Mouse (Mus musculus) midbrain, embryonic 15.5 days (tissue): ENCODE measurements at regions not wholly inside any gene's neighbourhood (a gene's known extent, or its start where the extent isn't known, plus 50 kb on each side); places are given as distances from the start of the nearest gene placed in this dataset.
A peak's percentile ranks its signal among the peaks of the same experiment; 100 is the strongest.

Experiments used
- ATAC-seq: fragments of 200-750 bp; cut with Nextera tagmentation; replicated peaks from 2 replicates; pipeline ENCODE4 v1.8.0; 2017; ENCODE audit warnings: moderate TSS enrichment
- H3K27ac ChIP-seq: fragments of 300-500 bp; sonication (generic); 2 replicates; pipeline ENCODE4 v1.5.1; 2015; ENCODE audit warnings: mild to moderate bottlenecking, inconsistent platforms
- H3K27me3 ChIP-seq: fragments of 300-500 bp; sonication (generic); replicated peaks from 2 replicates; pipeline ENCODE4 v1.6.1; 2015; ENCODE audit warnings: inconsistent platforms
- H3K36me3 ChIP-seq: fragments of 300-500 bp; sonication (generic); replicated peaks from 2 replicates; pipeline ENCODE4 v1.6.1; 2015; ENCODE audit warnings: inconsistent platforms
- H3K4me1 ChIP-seq: fragments of 300-500 bp; sonication (generic); 2 replicates; pipeline ENCODE4 v1.6.1; 2015; ENCODE audit warnings: inconsistent platforms
- H3K4me2 ChIP-seq: fragments of 300-500 bp; sonication (generic); 2 replicates; pipeline ENCODE4 v1.6.1; 2015; ENCODE audit warnings: inconsistent platforms, mild to moderate bottlenecking, moderate library complexity
- H3K4me3 ChIP-seq: fragments of 300-500 bp; sonication (generic); 2 replicates; pipeline ENCODE4 v1.5.1; 2015; ENCODE audit warnings: mild to moderate bottlenecking, inconsistent platforms
- H3K9ac ChIP-seq: fragments of 300-500 bp; sonication (generic); 2 replicates; pipeline ENCODE4 v1.6.1; 2015; ENCODE audit warnings: mild to moderate bottlenecking, inconsistent platforms
- H3K9me3 ChIP-seq: fragments of 300-500 bp; sonication (generic); 2 replicates; pipeline ENCODE4 v1.6.1; 2016; ENCODE audit warnings: inconsistent platforms
- WGBS: fragments of 180-500 bp; shearing (Covaris S2); methylation state at CpG from one replicate; pipeline ENCODE4 v1.1.7; 2015; ENCODE audit warnings: mixed read lengths; 5-methylcytosine and 5-hydroxymethylcytosine counted together

DNA sequence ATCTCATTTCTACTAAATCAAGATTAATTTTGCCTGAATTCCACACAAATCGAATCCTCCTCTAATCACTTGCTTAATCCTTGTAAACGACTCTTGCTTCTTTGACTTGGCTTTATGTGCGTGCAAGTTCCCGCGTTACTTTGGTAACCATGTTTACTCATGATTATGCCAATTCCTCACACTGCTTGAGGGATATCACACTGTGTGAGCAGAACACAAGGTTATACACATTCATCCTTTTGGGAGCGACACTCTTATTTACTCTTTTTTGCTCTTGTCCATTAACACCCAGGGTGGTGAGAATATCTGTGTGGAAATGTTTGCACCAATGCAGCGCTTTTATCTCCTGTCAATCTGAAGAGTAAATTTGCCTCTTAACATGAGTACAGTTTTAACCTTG is 310.0 kb downstream of the Ipmk start:
- no peak overlapping the region for H3K9ac ChIP-seq
- H3K4me1 ChIP-seq = no peaks in the 10 kb centered on the region
- WGBS = 71% methylated on average over 7 of the region's 7 CpGs

DNA sequence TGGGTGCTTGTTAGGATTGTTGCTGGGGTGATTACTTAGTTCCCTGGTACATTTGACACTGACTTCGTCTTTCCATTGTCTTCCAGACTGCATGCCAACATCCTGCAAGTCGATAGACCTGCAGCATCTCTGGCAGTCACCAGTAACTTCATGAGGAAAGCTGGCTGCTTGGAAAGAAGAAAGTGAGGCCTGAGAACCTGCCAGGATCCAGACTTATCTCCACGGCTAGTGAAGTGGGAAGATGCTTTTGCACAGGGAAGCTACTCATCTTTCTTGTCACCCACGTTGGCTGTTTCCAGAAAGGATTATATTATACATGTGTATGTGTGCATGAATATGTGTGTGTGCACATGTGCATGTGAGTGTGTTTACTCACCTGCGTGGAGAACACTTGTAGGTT is 316.0 kb downstream of the Ipmk start:
- no peaks in the 10 kb centered on the region for H3K9me3 ChIP-seq
- H3K4me3 ChIP-seq = no peak overlapping the region
- no peaks in the 10 kb centered on the region for H3K27me3 ChIP-seq
- H3K9ac ChIP-seq = no peak overlapping the region
- H3K4me1 ChIP-seq = no peaks in the 10 kb centered on the region
- H3K36me3 ChIP-seq = no peaks in the 10 kb centered on the region
- ATAC-seq = no peak
- no peak overlapping the region for H3K27ac ChIP-seq
- no peak overlapping the region for H3K4me2 ChIP-seq
- 79% methylated on average over 5 of the region's 5 CpGs for WGBS

More for the DNA sequence above, 310.0 kb downstream of the Ipmk start:
- no peak overlapping the region for H3K4me3 ChIP-seq
- ATAC-seq = no peak
- H3K27me3 ChIP-seq = no peaks in the 10 kb centered on the region
- H3K36me3 ChIP-seq = no peaks in the 10 kb centered on the region
- H3K9me3 ChIP-seq = no peaks in the 10 kb centered on the region
- H3K27ac ChIP-seq = no peak overlapping the region
- no peak overlapping the region for H3K4me2 ChIP-seq

GRCm38 (mm10) chr10:71667160-71667571 is 319.6 kb downstream of the Ipmk start:
- Histone ChIP-seq H3K9ac (no peak overlapping the region), H3K4me1 (no peaks in the 10 kb centered on the region), H3K27ac (no peak overlapping the region), H3K4me2 (no peak overlapping the region), H3K36me3 (no peaks in the 10 kb centered on the region), H3K27me3 (no peaks in the 10 kb centered on the region), H3K4me3 (no peak overlapping the region), H3K9me3 (no peaks in the 10 kb centered on the region)
- ATAC-seq = peak; percentile 56; the same call in 1 of the 2 replicates
- WGBS = 48% methylated on average over 7 of the region's 7 CpGs

DNA sequence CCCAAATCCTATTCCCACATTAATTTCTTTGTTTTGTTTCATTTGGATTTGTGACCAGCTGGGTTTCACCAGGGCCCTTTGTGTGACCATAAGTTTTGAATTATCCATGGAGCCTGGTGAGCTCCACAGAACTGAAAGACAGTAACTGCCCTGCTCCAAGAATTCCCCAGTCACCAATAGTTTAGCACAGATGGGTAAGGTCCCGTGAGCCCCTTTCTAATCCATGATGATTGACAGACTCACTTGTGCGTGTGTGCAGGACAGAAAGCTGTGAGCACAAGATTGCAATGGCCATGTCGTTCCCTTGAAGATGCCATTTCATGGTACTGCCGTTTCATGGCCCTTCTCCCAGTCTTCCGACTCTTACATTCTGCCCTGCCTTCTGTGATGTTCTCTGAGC is 331.7 kb downstream of the Ipmk start:
- 36% methylated on average over 5 of the region's 5 CpGs for WGBS
- Histone ChIP-seq H3K4me3 (no peak overlapping the region), H3K9me3 (no peaks in the 10 kb centered on the region), H3K27ac (no peak overlapping the region), H3K4me1 (no peaks in the 10 kb centered on the region), H3K27me3 (no peaks in the 10 kb centered on the region), H3K36me3 (no peaks in the 10 kb centered on the region), H3K4me2 (no peak overlapping the region), H3K9ac (no peak overlapping the region)
- ATAC-seq = no peak

- 92% methylated on average over 2 of the region's 2 CpGs for WGBS
These were observed 365.9 kb downstream of the Ipmk start for GRCm38 (mm10) chr10:71713456-71713855.

DNA sequence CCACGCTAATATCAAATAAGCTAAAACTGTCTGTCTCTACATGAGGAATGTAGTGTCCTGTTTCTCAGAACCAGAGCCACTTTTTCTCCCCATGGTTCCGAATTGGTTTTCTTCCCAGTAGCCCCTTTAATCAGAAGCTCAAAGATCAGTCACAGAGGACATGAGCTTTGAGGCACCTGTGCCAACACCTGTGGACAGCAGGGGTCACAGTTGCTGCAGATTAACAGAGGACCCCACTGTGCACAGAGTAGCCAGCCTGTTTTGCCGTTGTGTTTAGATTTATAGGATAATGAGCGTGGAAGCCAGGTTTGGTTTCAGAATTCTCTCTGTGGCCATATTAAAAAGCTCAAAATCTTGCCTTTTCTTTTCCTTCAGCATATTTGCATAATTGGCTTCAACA is 380.2 kb downstream of the Ipmk start:
- no peak for ATAC-seq
- Histone ChIP-seq H3K9ac (no peak overlapping the region), H3K9me3 (no peaks in the 10 kb centered on the region), H3K4me3 (no peak overlapping the region), H3K27ac (no peak overlapping the region), H3K4me1 (no peaks in the 10 kb centered on the region), H3K4me2 (no peak overlapping the region), H3K36me3 (no peaks in the 10 kb centered on the region), H3K27me3 (no peaks in the 10 kb centered on the region)
- 53% methylated on average over 4 of the region's 4 CpGs for WGBS

More at GRCm38 (mm10) chr10:71713456-71713855, 365.9 kb downstream of the Ipmk start:
- Histone ChIP-seq H3K4me1 (no peaks in the 10 kb centered on the region), H3K27me3 (no peaks in the 10 kb centered on the region), H3K4me3 (no peak overlapping the region), H3K27ac (no peak overlapping the region), H3K4me2 (no peak overlapping the region), H3K36me3 (no peaks in the 10 kb centered on the region), H3K9ac (no peak overlapping the region), H3K9me3 (no peaks in the 10 kb centered on the region)
- ATAC-seq = no peak

GRCm38 (mm10) chr10:71733821-71734220 is 386.3 kb downstream of the Ipmk start:
- Histone ChIP-seq H3K4me3 (no peak overlapping the region), H3K27me3 (no peaks in the 10 kb centered on the region), H3K36me3 (no peaks in the 10 kb centered on the region), H3K9me3 (no peaks in the 10 kb centered on the region), H3K9ac (no peak overlapping the region), H3K4me2 (no peak overlapping the region), H3K27ac (no peak overlapping the region), H3K4me1 (no peaks in the 10 kb centered on the region)
- ATAC-seq = no peak
- WGBS = 71% methylated on average over 3 of the region's 3 CpGs

DNA sequence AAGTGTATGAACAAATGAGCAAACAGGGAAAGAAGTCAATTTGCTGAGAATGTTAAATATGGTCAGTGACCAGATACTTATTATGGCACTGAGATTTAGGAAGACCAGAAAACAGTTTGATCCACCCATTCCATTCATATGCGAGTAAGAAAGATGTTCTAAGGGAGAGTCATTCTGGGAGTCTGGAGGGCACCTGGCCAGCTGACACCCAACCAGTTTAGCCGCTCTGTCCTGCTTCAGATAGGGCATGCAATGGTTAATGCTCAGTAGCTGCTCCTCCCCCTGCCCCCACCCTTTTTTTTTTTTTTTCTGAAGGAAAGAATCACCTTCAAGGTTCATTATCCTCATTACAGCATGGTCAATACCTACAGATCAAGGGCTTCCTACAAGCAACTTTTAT is 386.9 kb downstream of the Ipmk start:
- no peaks in the 10 kb centered on the region for H3K4me1 ChIP-seq
- H3K9ac ChIP-seq = no peak overlapping the region
- H3K27me3 ChIP-seq = no peaks in the 10 kb centered on the region
- WGBS = 77% methylated on average over 2 of the region's 2 CpGs
- no peak overlapping the region for H3K4me3 ChIP-seq
- ATAC-seq = no peak
- no peak overlapping the region for H3K27ac ChIP-seq
- H3K4me2 ChIP-seq = no peak overlapping the region
- H3K9me3 ChIP-seq = no peaks in the 10 kb centered on the region
- H3K36me3 ChIP-seq = no peaks in the 10 kb centered on the region

DNA sequence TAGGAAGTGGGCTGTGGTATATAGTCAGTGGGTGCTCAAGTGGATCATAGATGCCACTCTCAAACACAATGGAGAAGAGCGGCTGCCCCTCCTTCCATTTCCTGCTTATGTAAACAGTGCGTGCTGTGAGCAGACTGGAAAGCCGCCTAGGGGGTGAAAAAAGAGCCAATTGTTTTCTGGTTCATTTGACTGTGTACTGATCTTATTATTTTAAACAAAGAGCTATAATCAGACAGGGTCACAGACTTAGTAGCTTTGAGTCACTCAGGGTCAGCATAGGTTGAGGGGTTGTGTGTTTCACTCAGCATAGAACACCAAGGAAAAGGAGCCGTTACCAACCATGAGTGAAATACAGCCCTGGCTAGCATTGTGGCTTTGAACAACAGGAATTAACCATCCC is 390.7 kb downstream of the Ipmk start:
- Histone ChIP-seq H3K4me3 (no peak overlapping the region), H3K27me3 (no peaks in the 10 kb centered on the region), H3K4me2 (no peak overlapping the region), H3K27ac (no peak overlapping the region), H3K9ac (no peak overlapping the region), H3K36me3 (no peaks in the 10 kb centered on the region), H3K4me1 (no peaks in the 10 kb centered on the region), H3K9me3 (no peaks in the 10 kb centered on the region)
- ATAC-seq = no peak
- 14% methylated on average over 4 of the region's 4 CpGs for WGBS

DNA sequence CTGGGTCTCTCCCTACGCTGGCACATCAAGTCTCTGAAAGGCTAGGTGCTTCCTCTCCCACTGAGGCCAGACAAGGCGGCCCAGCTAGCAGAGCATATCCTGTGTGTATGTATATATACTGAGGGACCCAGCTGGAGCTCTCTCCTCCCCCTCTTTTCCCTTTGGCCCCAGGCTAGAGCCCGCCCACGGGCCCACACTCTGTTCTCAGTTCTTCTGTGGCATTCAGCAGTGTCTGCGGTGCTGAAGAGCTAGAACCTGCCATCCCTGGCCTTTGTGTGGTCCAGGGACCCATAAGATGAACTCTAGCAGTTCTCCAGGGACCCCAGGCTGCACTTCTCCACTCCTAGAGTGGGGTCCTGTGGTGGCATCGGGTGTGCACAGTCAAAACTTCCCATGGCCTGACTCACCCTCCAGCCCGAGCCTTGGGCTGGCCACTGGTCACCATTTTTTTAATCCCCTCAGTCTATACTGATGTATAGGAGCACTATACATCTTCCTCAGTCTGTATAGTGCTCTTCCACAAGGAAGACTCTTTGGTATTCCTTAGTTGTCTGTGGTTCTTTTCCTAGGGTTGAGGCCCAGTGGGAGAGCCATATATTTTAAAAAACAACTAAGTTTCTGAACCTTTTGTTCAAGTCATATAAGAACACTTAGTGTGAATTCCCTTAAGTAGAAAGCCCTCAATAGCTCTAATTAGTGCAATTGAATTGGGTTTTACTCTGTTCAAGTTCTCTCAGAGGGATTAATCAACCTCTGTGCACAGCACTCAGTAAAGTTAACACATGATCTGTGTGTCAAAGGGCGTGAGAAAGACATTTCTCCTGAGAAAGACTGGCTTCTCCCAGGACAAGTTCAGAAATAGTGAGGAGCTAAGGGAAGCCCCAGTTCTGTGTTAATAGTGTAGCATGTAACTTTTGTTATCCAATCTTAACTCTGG is 401.3 kb downstream of the Ipmk start:
- Histone ChIP-seq H3K4me1 (no peaks in the 10 kb centered on the region), H3K27ac (no peak overlapping the region), H3K36me3 (no peaks in the 10 kb centered on the region), H3K27me3 (no peaks in the 10 kb centered on the region), H3K9ac (no peak overlapping the region), H3K4me2 (no peak overlapping the region), H3K4me3 (no peak overlapping the region), H3K9me3 (no peaks in the 10 kb centered on the region)
- ATAC-seq = no peak
- WGBS = 66% methylated on average over 8 of the region's 8 CpGs

GRCm38 (mm10) chr10:71753255-71753654 is 405.7 kb downstream of the Ipmk start:
- Histone ChIP-seq H3K4me2 (no peak overlapping the region), H3K27me3 (no peaks in the 10 kb centered on the region), H3K36me3 (no peaks in the 10 kb centered on the region), H3K4me3 (no peak overlapping the region), H3K9ac (no peak overlapping the region), H3K4me1 (no peaks in the 10 kb centered on the region), H3K9me3 (no peaks in the 10 kb centered on the region), H3K27ac (no peak overlapping the region)
- 70% methylated on average over 2 of the region's 2 CpGs for WGBS
- ATAC-seq = no peak

DNA sequence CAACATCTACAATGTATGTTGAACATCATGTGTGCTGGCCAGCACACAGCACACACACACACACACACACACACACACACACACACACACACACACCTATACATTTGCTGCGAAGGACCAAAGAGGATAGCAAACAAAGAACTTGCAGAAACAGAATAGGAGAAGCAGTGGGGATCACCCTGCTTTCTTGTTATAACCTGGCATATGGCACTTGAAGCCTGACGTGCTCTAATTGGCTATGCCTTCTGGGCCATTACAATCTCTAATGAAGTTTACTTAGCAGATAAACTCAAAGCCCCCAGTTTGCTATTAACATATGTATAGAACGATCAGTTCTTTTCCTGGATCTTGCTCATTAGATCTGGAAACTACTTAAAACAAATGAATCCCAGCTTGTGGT is 407.2 kb downstream of the Ipmk start:
- Histone ChIP-seq H3K27ac (no peak overlapping the region), H3K4me2 (no peak overlapping the region)
- no peak for ATAC-seq

GRCm38 (mm10) chr10:71778903-71779302 is 431.3 kb downstream of the Ipmk start:
- no peaks in the 10 kb centered on the region for H3K27me3 ChIP-seq
- H3K27ac ChIP-seq = no peak overlapping the region
- no peaks in the 10 kb centered on the region for H3K9me3 ChIP-seq
- H3K4me2 ChIP-seq = no peak overlapping the region
- no peak overlapping the region for H3K4me3 ChIP-seq
- no peak overlapping the region for H3K9ac ChIP-seq
- no peaks in the 10 kb centered on the region for H3K36me3 ChIP-seq
- WGBS = 91% methylated on average over 7 of the region's 7 CpGs
- ATAC-seq = no peak
- no peaks in the 10 kb centered on the region for H3K4me1 ChIP-seq

More for the DNA sequence above, 407.2 kb downstream of the Ipmk start:
- Histone ChIP-seq H3K27me3 (no peaks in the 10 kb centered on the region), H3K36me3 (no peaks in the 10 kb centered on the region), H3K4me1 (no peaks in the 10 kb centered on the region), H3K9me3 (no peaks in the 10 kb centered on the region), H3K9ac (no peak overlapping the region), H3K4me3 (no peak overlapping the region)
- 47% methylated on average over 3 of the region's 3 CpGs for WGBS
